Mouse (Mus musculus): ENCODE results near the gene Tprkb. TPM values are rescaled to one million over a fixed set of nuclear protein-coding genes. Genes with fewer than 3 reads are reported as not detected.
"Not testable (repeated sequence)": the region's sequence is repeated elsewhere in the genome, so short reads cannot be mapped to it uniquely, and the experiment has no call there.

The Tprkb gene
- polyA plus RNA-seq (2015; fragmentation: Nextera tagmentation; extraction: Ambion mirVana): 39.5 and 45.9 TPM in 2 replicates

DNA sequence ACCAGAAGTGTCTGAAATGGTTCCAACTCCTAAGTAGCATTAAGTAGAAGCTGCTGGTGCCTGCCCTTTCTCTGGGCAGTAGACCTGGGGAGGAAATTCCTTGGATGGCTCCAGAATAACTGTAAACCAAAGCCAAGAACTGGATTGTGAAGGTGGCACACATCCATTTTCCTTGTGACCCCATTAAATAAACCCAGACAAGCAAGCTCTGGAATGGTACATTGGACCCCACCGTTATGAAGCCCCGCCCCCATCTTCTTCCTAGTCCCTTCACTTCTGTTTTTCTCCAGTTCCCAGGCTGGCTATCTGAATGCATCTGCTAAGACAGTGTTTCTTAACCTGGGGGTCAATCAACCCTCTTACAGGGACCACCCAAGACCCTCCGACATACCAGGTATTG, at the start of gene Tprkb:
TSS of gene Tprkb (plus strand) at position 279 of the 400 bp plus-strand sequence.
- ATAC-seq (ENCODE audit: insufficient number of reproducible peaks, insufficient read depth, low FRiP score, low TSS enrichment, low read depth): no peak
- 73% methylated on average over 3 of the region's 3 CpGs for WGBS

DNA sequence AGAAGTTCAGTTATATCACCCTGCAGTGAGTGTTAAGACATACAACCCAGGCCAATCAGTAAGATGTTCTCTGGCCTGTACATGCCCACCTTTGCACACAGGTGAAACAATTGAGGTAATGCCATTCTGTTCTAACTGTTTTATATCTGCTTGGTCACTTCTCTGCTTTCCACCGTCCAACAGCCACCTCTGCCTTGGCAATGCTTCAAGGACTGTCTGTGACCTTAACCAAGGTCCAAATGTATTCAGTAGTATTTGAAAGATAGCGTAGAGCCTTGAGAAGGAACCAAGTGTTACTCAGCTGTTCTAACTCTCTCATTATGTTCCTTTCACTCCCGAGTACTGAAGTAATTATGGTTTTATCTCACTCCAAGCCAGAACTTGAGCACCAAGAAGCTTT, 49.1 kb upstream of the Tprkb start:
- no peaks in the 10 kb centered on the region for H3K4me1 ChIP-seq
- H3K9ac ChIP-seq: no peak overlapping the region

More for the DNA sequence above, at the start of gene Tprkb:
- no peak within 1 kb of the TSS for H3K27ac ChIP-seq
- H3K36me3 ChIP-seq: no peaks in the 10 kb centered on the region
- H3K9me3 ChIP-seq: no peaks in the 10 kb centered on the region
- no peak within 1 kb of the TSS for H3K9ac ChIP-seq
- no peak within 1 kb of the TSS for H3K4me3 ChIP-seq
- H3K4me2 ChIP-seq: no peak within 1 kb of the TSS
- no peaks in the 10 kb centered on the region for H3K27me3 ChIP-seq
- peaks cover 16% of the 10 kb centered on the region for H3K4me1 ChIP-seq

GRCm38 (mm10) chr6:85863136-85863535, 48.5 kb upstream of the Tprkb start:
- Histone ChIP-seq H3K4me2 (no peak overlapping the region), H3K9me3 (no peaks in the 10 kb centered on the region), H3K4me1 (no peaks in the 10 kb centered on the region), H3K4me3 (no peak overlapping the region), H3K27ac (no peak overlapping the region), H3K27me3 (no peaks in the 10 kb centered on the region), H3K36me3 (no peaks in the 10 kb centered on the region), H3K9ac (no peak overlapping the region)
- 81% methylated on average over 2 of the region's 2 CpGs for WGBS
- no peak for ATAC-seq (ENCODE audit: insufficient number of reproducible peaks, insufficient read depth, low FRiP score, low TSS enrichment, low read depth)

More for the DNA sequence above, 49.1 kb upstream of the Tprkb start:
- H3K9me3 ChIP-seq: no peaks in the 10 kb centered on the region
- H3K4me3 ChIP-seq: no peak overlapping the region
- H3K4me2 ChIP-seq: no peak overlapping the region
- no peaks in the 10 kb centered on the region for H3K27me3 ChIP-seq
- H3K36me3 ChIP-seq: no peaks in the 10 kb centered on the region
- H3K27ac ChIP-seq: no peak overlapping the region
- 70% methylated on average over 3 of the region's 3 CpGs for WGBS
- no peak for ATAC-seq (ENCODE audit: insufficient number of reproducible peaks, insufficient read depth, low FRiP score, low TSS enrichment, low read depth)

GRCm38 (mm10) chr6:85863840-85864239, 47.8 kb upstream of the Tprkb start:
- no peak overlapping the region for H3K4me3 ChIP-seq

GRCm38 (mm10) chr6:85864900-85865639, 46.6 kb upstream of the Tprkb start:
- 70% methylated on average over 6 of the region's 7 CpGs for whole genome bisulfite sequencing
- not testable (repeated sequence) for H3K27ac ChIP-seq; H3K4me1 ChIP-seq; H3K4me3 ChIP-seq; H3K36me3 ChIP-seq; H3K4me2 ChIP-seq; H3K27me3 ChIP-seq; H3K9me3 ChIP-seq; H3K9ac ChIP-seq; ATAC-seq (ENCODE audit: insufficient number of reproducible peaks, insufficient read depth, low FRiP score, low TSS enrichment, low read depth)

More at GRCm38 (mm10) chr6:85863840-85864239, 47.8 kb upstream of the Tprkb start:
- ATAC-seq (ENCODE audit: insufficient number of reproducible peaks, insufficient read depth, low FRiP score, low TSS enrichment, low read depth): no peak
- WGBS: 85% methylated on average over 2 of the region's 2 CpGs
- Histone ChIP-seq H3K4me1 (no peaks in the 10 kb centered on the region), H3K9ac (no peak overlapping the region), H3K27ac (no peak overlapping the region), H3K9me3 (no peaks in the 10 kb centered on the region), H3K36me3 (no peaks in the 10 kb centered on the region), H3K27me3 (no peaks in the 10 kb centered on the region), H3K4me2 (no peak overlapping the region)

DNA sequence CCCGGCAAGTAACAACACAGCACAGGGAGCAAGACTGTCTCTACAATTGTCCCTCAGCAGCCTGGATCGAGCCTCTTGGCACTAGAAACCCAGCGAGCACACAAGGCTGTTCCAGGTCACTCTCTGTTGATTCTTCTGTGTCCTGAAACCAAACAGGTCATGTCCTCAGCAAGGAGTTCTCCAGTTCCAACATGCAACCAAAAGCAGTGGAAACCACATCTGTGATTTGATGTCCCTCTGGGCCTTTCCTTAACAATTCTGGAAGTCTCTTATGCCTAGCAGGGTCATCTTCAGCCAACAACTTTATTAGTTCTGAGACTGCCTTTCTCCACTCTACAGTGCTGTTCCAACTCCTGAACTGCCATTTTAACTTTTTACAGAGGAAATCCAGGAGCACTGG, 45.5 kb upstream of the Tprkb start:
- not testable (repeated sequence) for H3K9me3 ChIP-seq; H3K4me2 ChIP-seq; H3K27me3 ChIP-seq; ATAC-seq (ENCODE audit: insufficient number of reproducible peaks, insufficient read depth, low FRiP score, low TSS enrichment, low read depth); H3K4me3 ChIP-seq; H3K27ac ChIP-seq; H3K4me1 ChIP-seq; H3K36me3 ChIP-seq; H3K9ac ChIP-seq
- WGBS: 90% methylated on average over 3 of the region's 3 CpGs

DNA sequence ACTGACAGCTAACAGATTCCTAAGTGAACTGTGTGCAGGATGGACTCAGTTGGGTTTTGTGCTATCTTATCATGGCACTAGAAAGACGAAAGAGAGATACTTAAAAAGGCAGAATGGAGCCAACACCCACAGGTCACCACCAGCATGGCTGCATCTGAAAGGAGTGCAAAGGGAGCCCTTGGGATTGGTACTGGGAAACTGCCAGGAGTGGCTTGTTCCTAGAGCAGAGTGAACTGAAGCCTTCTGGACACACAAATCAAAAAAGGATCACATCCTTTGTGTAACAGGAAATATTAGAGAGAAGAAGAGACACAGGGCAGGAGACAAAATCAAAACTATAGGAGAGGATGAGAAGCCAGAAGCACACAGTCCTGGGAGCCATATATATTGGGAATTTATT, 44.7 kb upstream of the Tprkb start:
- not testable (repeated sequence) for H3K36me3 ChIP-seq; H3K27me3 ChIP-seq; H3K27ac ChIP-seq; H3K4me2 ChIP-seq; H3K9me3 ChIP-seq; H3K4me3 ChIP-seq; H3K4me1 ChIP-seq; ATAC-seq (ENCODE audit: insufficient number of reproducible peaks, insufficient read depth, low FRiP score, low TSS enrichment, low read depth); H3K9ac ChIP-seq
- WGBS: 67% methylated on average over 1 of the region's 1 CpGs

- no peaks in the 10 kb centered on the region for H3K27me3 ChIP-seq
- no peaks in the 10 kb centered on the region for H3K36me3 ChIP-seq
- no peaks in the 10 kb centered on the region for H3K9me3 ChIP-seq
- 72% methylated on average over 8 of the region's 8 CpGs for WGBS
- H3K4me3 ChIP-seq: no peak overlapping the region
- no peaks in the 10 kb centered on the region for H3K4me1 ChIP-seq
- ATAC-seq (ENCODE audit: insufficient number of reproducible peaks, insufficient read depth, low FRiP score, low TSS enrichment, low read depth): no peak
- H3K4me2 ChIP-seq: no peak overlapping the region
- no peak overlapping the region for H3K27ac ChIP-seq
- no peak overlapping the region for H3K9ac ChIP-seq
Measured at GRCm38 (mm10) chr6:85867726-85868690, 43.7 kb upstream of the Tprkb start.

DNA sequence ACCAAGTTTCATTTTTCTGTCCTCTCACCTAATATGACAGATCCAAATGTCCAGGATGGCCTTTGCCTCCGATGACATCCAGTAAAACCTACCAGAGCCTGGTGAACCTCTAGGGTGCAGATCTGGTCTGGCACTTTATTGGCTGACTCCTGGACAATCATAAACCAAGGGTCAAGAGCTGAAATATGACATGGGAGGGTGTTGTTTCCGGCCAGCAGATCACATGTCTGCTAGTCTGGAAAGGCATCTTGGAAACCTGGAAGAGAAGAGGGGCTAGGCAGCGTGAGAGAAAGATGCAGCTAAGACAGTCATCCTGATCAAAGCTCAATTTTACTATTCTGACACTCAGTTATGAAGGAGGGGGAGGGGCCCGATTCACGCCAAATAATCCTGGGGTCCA, 42.7 kb upstream of the Tprkb start, which contains the start of gene Nat8f2:
TSS of gene Nat8f2 (minus strand) at position 153 of the 400 bp plus-strand sequence.
- H3K27ac ChIP-seq; H3K9ac ChIP-seq; H3K9me3 ChIP-seq; H3K4me1 ChIP-seq; H3K27me3 ChIP-seq; H3K36me3 ChIP-seq; ATAC-seq (ENCODE audit: insufficient number of reproducible peaks, insufficient read depth, low FRiP score, low TSS enrichment, low read depth); H3K4me3 ChIP-seq; H3K4me2 ChIP-seq: not testable (repeated sequence)
- WGBS: 77% methylated on average over 5 of the region's 5 CpGs

GRCm38 (mm10) chr6:85883246-85883645, 28.4 kb upstream of the Tprkb start:
- not testable (repeated sequence) for H3K9ac ChIP-seq; H3K4me3 ChIP-seq; ATAC-seq (ENCODE audit: insufficient number of reproducible peaks, insufficient read depth, low FRiP score, low TSS enrichment, low read depth); H3K4me1 ChIP-seq; H3K4me2 ChIP-seq; H3K27ac ChIP-seq; H3K27me3 ChIP-seq; H3K36me3 ChIP-seq
- 93% methylated on average over 9 of the region's 9 CpGs for WGBS
- H3K9me3 ChIP-seq: peaks cover 25% of the 10 kb centered on the region

- Histone ChIP-seq H3K36me3 (0 out of 2 replicates have a peak, but pooled peaks cover 5% of the 10 kb centered on the region), H3K4me1 (no peaks in the 10 kb centered on the region), H3K4me3 (no peak overlapping the region), H3K9me3 (peaks cover 25% of the 10 kb centered on the region), H3K27ac (no peak overlapping the region), H3K27me3 (no peaks in the 10 kb centered on the region), H3K4me2 (no peak overlapping the region), H3K9ac (no peak overlapping the region)
- 93% methylated on average over 1 of the region's 1 CpGs for WGBS
- no peak for ATAC-seq (ENCODE audit: insufficient number of reproducible peaks, insufficient read depth, low FRiP score, low TSS enrichment, low read depth)
Measured at GRCm38 (mm10) chr6:85884311-85884710, 27.4 kb upstream of the Tprkb start.

All from embryonic facial prominence, embryonic 13.5 days (tissue).